Mouse (Mus musculus): ENCODE measurements around the gene Asic2.

- no peak for TF ChIP-seq CTCF (IDR thresholded peaks at IDR 0.05; ENCODE audit: control insufficient read depth, insufficient read depth, low read length)
- TF ChIP-seq POLR2A (IDR thresholded peaks at IDR 0.05; ENCODE audit: borderline replicate concordance, control insufficient read depth, low read depth, low read length), result no peak
These were observed 521.9 kb downstream of the Asic2 start for GRCm38 (mm10) chr11:81446347-81446746.
